Mouse (Mus musculus) cerebellum, postnatal 10 days (tissue): ENCODE measurements around the gene Acsf3.
A peak's percentile ranks its signal among the peaks of the same experiment; 100 is the strongest.

Experiments
- DNase-seq, 2 experiments: peaks; one replicate each; pipeline ENCODE4 v3.0.0; 2021; ENCODE audit warnings: mixed read lengths in 2 of 2

Acsf3 gene

GRCm38 (mm10) chr8:122851692-122852545, 76.6 kb downstream of the Acsf3 start:
- DNase-seq, result peak; percentile 86 to 90

DNA sequence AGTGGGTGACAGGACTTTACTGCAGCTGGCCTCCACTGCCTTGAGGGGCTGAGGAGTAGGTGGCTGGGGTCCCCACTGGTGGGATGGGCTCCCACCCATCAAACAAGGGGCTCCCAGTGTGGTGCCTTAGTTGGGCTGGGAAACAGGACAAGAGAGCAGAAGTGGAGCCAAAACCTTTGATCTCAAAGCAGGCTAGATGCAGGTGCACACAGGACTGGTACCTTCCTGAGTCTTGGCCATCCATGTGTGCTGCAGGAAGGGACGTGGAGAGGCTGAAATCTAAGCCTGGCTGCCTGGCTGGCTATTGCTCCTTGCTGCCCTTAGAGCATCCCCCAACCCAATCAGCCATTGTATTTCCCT, 77.2 kb downstream of the Acsf3 start:
- DNase-seq, result no peak

DNA sequence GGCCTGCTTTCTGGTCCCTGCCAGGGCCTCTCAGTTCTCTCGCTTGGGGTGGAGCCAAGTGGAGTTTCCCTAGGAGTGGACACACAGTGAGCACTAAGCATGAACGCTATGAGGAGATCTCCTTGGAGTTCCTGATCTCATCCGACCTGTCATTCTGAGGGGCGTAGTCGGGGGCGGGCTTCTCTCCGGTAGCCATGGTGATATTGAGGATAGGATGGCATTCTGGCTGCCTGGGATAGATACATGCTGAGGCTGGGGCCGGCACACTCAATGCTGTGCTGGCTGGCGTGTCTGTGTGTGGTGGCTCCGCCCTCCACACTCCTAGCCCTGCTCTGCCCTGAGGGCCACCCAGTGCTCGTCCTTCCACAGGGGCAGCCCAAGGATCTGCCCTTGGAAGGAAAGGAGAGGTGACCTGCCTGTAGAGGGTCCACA, 78.1 kb downstream of the Acsf3 start:
- peak; percentile 80 to 82 for DNase-seq

DNA sequence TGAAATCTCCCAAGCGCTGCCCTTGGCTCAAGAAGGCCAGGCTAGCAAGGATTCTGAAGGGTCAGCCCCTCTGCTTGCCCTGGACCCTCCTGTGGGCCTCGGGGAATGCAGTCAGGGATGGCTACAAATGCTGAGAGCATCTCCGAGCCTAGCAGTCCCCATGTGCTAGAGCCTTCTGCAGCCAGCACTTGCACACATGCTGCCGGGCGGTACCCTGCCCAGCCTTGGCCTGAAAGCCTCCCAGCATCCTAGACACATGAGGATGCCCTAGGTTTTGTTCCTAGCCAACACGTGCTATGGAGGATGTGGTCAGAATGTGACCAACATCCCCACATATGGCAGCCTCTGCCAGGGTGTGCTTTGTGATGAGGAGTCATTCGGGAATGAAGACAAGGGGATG, 79.1 kb downstream of the Acsf3 start:
- DNase-seq, result peak in 1 of 2 experiments; percentile 34

DNA sequence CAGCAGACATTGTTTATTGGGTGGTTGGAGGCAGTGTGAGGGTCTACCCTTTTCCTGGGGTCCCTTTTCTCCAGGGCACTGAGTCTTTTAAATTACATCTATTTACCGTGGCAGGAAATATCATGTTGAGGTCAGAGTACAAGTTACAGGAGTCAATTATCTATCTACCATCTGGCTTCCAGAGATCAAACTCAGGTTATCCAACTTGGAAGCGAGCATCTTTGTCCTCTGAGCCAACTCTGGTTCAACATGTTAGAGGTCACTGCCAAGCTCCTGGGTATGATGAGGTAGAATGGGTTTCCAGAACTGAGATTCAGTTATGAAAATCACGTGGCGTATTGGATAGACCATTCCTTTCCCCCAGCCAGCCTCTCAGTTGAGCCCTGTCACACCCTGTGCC, 79.8 kb downstream of the Acsf3 start:
- DNase-seq, result no peak

DNA sequence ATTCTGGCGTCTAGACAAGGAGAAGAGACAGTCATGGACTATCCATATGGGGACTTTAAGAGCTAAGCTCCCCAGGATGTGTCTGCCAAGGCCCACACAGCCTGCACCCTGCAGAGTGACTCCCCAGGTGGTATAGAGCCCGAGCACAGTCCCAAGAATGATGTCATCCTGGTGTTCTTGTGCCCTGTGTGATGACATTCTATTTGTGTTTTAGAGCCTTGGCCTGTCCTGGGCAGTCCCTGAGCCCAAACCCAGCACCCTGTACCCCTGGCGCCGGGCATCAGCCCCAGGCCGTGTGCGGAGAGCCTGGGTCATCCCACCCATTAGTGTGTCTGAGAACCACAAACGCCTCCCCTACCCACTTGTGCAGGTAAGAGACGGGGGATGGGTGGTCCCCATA, 81.0 kb downstream of the Acsf3 start:
- no peak for DNase-seq

DNA sequence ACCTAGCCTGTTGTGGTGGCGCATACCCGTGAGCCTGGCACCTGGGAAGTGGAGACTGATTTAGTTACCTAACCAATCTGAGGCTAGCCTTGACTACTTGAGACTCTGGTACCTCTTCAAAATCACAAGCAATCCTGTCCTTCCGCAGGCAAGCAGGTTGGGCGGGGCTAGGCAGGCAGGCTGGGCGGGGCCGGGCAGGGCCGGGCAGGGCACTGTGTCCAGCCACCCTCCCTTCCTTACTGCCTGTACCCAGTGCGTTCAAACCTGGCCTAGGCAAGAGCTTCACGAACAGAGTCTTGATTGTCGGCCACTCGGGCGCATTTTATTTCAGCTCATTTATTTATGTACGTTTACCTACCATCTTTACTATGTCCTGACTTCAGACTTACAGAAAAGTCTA, 84.6 kb downstream of the Acsf3 start:
- DNase-seq, result no peak

DNA sequence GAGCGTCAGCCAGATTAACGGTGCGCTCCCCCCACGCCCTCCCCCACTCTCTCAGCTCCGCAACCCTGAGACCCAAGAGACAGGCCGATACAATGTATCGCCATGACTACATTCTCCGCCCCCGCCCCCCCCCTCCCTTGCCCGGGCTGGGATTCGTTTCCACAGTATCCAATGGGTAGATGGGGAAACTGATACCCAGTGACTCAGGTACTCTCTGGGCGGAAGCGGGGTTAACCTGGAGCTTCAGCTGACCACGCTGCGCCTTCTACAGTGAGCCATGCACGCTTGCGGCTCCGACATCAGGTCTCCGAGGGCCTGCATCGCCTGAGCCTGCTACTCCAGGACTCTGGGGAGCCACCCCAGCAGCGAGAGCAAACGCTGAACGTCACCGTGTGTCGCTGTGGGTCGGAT, 89.4 kb downstream of the Acsf3 start:
- no peak for DNase-seq

DNA sequence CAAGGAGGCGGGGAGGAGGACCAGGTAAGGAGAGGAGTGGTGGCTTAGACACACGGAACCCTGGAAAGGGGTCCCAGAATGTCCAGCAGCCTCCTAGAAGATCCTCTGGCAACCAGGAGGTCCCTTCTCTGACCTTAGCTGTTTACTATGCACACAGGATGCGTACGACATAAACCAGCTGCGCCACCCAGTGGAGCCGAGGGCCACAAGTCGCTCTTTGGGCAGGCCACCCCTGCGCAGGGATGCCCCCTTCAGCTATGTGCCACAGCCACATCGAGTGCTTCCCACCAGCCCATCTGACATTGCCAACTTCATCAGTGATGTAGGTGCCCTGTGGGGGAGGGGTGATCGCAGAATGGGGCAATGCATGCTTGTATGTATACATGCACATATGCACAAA, 90.2 kb downstream of the Acsf3 start:
- DNase-seq, result peak; percentile 55 to 57

- DNase-seq, result no peak
These were observed 90.9 kb downstream of the Acsf3 start for GRCm38 (mm10) chr8:122866231-122866630.
